Mouse (Mus musculus) stomach, embryonic 16.5 days (tissue): ENCODE measurements around the gene Scn8a. TPM values are rescaled to one million over a fixed set of nuclear protein-coding genes. Genes with fewer than 3 reads are reported as not detected.
A peak's percentile ranks its signal among the peaks of the same experiment; 100 is the strongest.

ENCODE experiments used
- ATAC-seq: fragments of 200-750 bp; cut with Nextera tagmentation; 2 replicates; pipeline ENCODE4 v1.8.0; 2017; ENCODE audit warnings: moderate number of reproducible peaks, moderate TSS enrichment; ENCODE audit not compliant: insufficient read depth, low FRiP score
- H3K27ac ChIP-seq: fragments of 300-500 bp; sonication (generic); 2 replicates; pipeline ENCODE4 v1.5.1; 2014; ENCODE audit warnings: low read length
- H3K27me3 ChIP-seq: fragments of 300-500 bp; sonication (generic); 2 replicates; pipeline ENCODE4 v1.6.1; 2014; ENCODE audit warnings: low read length, control low read depth, mixed read lengths; ENCODE audit not compliant: control insufficient read depth, insufficient read depth
- H3K36me3 ChIP-seq: fragments of 300-500 bp; sonication (generic); 2 replicates; pipeline ENCODE4 v1.6.1; 2014; ENCODE audit warnings: low read length; ENCODE audit not compliant: control insufficient read depth, insufficient read depth
- H3K4me1 ChIP-seq: fragments of 300-500 bp; sonication (generic); 2 replicates; pipeline ENCODE4 v1.6.1; 2014; ENCODE audit warnings: low read length, control low read depth, mixed read lengths; ENCODE audit not compliant: control insufficient read depth, insufficient read depth
- H3K4me2 ChIP-seq: fragments of 300-500 bp; sonication (generic); 2 replicates; pipeline ENCODE4 v1.6.1; 2014; ENCODE audit warnings: low read depth, low read length, mixed read lengths
- H3K4me3 ChIP-seq: fragments of 300-500 bp; sonication (generic); replicated peaks from 2 replicates; pipeline ENCODE4 v1.5.1; 2014; ENCODE audit warnings: mild to moderate bottlenecking, low read length
- H3K9ac ChIP-seq: fragments of 300-500 bp; sonication (generic); 2 replicates; pipeline ENCODE4 v1.6.1; 2014; ENCODE audit warnings: low read length
- H3K9me3 ChIP-seq: fragments of 300-500 bp; sonication (generic); replicated peaks from 2 replicates; pipeline ENCODE4 v1.6.1; 2016; ENCODE audit warnings: low read length, control low read depth; ENCODE audit not compliant: control insufficient read depth
- WGBS: fragments of 180-500 bp; shearing (Covaris S2); extraction: QIAGEN DNeasy Blood & Tissue Kit; methylation state at CpG from one replicate; pipeline ENCODE4 v1.1.7; 2014; 5-methylcytosine and 5-hydroxymethylcytosine counted together
- polyA plus RNA-seq: library from polyadenylated mRNA; unstranded; fragments of >200 nt; fragmentation: Nextera tagmentation; extraction: Ambion mirVana; gene quantifications from 2 replicates; pipeline ENCODE4 v1.2.1, GENCODE M21; 2015

The Scn8a gene
- polyA plus RNA-seq, 1 experiment from 2014 or later: 0.97 TPM

DNA sequence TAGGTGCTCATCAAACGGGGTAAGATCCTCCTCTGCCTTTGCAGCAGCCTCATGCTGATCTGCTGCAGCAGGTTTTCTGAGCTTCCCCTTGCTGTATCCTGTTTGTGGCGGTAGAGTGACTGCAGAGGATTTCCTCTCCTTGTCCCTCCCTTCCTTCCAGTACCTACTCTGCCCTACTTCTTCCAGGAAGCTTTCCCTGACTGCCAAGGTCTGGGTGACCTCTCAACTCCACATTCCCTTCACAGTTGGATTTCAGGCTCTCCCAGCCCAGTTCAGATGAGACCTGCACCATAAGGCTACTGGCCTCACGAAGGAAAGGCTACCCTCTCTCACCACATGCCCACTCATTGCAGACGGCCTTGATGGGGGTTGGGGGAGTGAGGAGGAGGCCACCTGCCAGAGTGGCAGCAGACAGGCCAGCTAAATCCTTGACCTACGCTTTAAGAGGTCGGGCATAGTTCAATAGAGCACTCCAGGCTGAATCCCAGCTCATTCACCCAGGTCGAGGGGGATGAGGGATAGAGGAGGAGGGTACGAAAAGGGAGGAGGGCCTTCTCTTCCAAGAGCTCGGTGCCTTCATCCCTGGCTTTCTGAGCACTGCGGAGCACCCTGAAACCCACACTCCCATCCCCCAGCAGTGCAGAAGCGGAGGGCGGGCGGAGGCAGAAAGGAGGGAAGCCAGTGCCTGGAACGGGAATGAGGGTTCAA lies 222.6 kb downstream of the Scn8a start:
- H3K9ac ChIP-seq: no peak overlapping the region
- H3K4me1 ChIP-seq: peaks cover 6% of the 10 kb centered on the region; the same call in 1 of the 2 replicates
- no peak overlapping the region; the same call in 1 of the 2 replicates for H3K27ac ChIP-seq
- H3K9me3 ChIP-seq: no peaks in the 10 kb centered on the region
- no peaks in the 10 kb centered on the region for H3K36me3 ChIP-seq
- no peak for ATAC-seq
- H3K4me3 ChIP-seq: no peak overlapping the region
- WGBS: 48% methylated on average over 14 of the region's 14 CpGs
- no peak overlapping the region for H3K4me2 ChIP-seq
- H3K27me3 ChIP-seq: no peaks in the 10 kb centered on the region

DNA sequence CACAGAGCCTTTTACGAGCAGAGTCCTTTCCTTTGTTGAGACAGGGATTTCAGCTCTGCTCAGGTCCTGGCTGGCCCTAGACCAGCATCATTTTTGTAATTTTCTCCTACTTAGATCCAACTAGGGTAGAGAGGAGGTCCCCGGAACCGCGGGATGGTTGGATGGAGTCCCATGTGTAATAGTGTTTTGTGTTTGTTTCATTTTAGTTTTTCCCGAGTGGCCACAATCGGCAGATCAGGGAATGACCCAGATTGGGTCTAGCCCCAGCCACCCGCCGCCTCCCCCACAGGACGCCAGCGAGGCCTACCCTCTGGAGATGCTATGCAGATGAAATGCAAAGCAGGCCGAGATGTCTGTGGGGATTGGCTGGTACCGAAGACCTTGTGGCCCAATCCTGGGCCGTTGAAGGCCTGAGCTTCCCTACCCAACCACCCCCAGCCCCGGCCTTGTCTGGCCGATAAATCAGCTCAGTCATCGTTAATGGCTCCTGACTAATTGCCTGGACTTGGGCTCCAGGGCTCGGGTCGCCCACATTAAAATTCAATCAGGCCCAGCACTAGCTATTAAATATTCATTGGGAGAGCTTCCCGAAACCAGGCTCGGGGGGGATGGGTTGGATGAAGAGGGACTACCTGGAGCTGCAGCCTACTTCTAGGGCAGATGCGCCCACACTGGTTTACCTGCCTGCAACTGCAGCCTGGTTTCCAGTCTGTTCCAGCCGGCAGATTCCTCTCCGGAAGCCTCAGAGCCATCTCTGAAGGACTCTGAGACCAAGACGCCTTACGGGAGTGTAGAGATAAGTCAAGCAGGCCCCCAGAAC lies 223.4 kb downstream of the Scn8a start:
- no peak overlapping the region; the same call in 1 of the 2 replicates for H3K27ac ChIP-seq
- peaks cover 10% of the 10 kb centered on the region; the same call in 1 of the 2 replicates for H3K4me1 ChIP-seq
- no peak overlapping the region for H3K4me3 ChIP-seq
- ATAC-seq: 0 out of 2 replicates have a peak, but pooled peaks have one; percentile 14
- no peaks in the 10 kb centered on the region for H3K27me3 ChIP-seq
- no peaks in the 10 kb centered on the region for H3K36me3 ChIP-seq
- no peak overlapping the region for H3K4me2 ChIP-seq
- WGBS: 34% methylated on average over 25 of the region's 25 CpGs
- H3K9me3 ChIP-seq: no peaks in the 10 kb centered on the region
- H3K9ac ChIP-seq: no peak overlapping the region

DNA sequence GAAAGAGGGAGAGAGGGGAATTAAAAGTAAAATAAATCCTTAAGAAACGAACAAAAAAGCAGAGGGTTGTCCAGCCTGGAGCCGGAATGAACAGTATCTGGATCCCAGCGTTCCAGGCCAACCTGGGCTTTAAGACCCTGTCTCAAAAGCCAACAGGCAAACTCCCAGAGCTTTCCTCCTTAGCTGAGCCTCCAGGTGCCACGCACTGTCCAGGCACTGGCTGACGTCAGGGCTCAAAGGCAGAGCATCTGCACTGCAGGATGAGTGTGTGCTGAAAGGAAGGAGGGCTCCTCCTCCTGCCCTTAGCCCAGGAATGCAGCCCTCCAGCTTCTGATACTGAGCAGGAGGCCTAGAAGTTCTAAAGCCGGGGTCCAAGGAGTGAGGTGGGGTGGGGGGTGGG lies 224.3 kb downstream of the Scn8a start:
- Histone ChIP-seq H3K4me2 (no peak overlapping the region), H3K27me3 (no peaks in the 10 kb centered on the region), H3K36me3 (no peaks in the 10 kb centered on the region), H3K9me3 (no peaks in the 10 kb centered on the region), H3K27ac (no peak overlapping the region), H3K9ac (no peak overlapping the region; the same call in 1 of the 2 replicates), H3K4me1 (peaks cover 13% of the 10 kb centered on the region; the same call in 1 of the 2 replicates), H3K4me3 (no peak overlapping the region)
- ATAC-seq: no peak
- WGBS: 50% methylated on average over 6 of the region's 6 CpGs

DNA sequence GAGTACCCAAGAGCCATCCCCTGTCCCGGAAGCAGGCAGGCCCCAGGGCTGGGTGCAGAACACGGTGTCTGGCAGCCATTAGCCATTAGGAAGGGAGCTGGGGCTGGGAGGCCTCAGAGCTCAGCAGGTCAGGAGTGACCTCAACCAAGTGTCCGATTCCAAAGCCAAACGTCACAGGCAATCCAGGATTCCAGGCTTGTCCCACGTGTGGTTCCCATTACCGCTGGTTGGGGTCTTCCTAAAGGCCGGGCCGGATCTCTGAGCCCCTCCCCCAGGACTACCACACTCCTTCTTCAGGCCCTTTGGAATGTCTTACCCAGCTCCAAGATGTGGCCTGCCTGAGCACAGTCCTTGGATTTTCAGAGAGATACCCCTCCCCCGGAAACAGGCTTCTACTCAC lies 225.3 kb downstream of the Scn8a start:
- no peak for ATAC-seq
- Histone ChIP-seq H3K27ac (no peak overlapping the region), H3K27me3 (no peaks in the 10 kb centered on the region), H3K9me3 (no peaks in the 10 kb centered on the region), H3K4me1 (peaks cover 13% of the 10 kb centered on the region; the same call in 1 of the 2 replicates), H3K36me3 (no peaks in the 10 kb centered on the region), H3K4me3 (no peak overlapping the region), H3K4me2 (no peak overlapping the region), H3K9ac (no peak overlapping the region)
- 67% methylated on average over 9 of the region's 9 CpGs for WGBS

DNA sequence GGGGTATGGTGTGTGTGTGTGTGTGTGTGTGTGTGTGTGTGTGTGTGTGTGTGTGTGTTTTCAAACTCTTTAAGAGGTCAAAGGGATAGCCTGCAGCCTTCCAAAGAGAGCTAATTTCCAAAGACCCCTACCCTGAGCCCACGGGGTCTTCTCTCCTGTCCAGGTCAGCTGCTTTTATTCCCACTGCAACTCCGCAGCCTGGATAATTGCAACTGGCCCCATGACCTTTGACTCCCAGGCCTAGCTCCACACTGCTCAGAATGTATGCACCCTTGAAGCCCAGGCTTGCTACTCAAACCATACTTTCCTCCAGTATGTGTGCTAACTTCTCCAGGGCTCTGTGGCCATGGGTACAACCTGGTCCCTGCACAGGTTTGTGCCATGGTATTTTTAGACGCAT lies 225.7 kb downstream of the Scn8a start:
- no peak overlapping the region for H3K27ac ChIP-seq
- WGBS: 74% methylated on average over 3 of the region's 3 CpGs
- ATAC-seq: no peak

More for the DNA sequence above, 225.7 kb downstream of the Scn8a start:
- Histone ChIP-seq H3K4me2 (no peak overlapping the region), H3K36me3 (no peaks in the 10 kb centered on the region), H3K4me1 (peaks cover 13% of the 10 kb centered on the region; the same call in 1 of the 2 replicates), H3K9me3 (no peaks in the 10 kb centered on the region), H3K4me3 (no peak overlapping the region), H3K9ac (no peak overlapping the region), H3K27me3 (no peaks in the 10 kb centered on the region)

Other genes with a start within 250 kb of the Scn8a start
- 40.6 and 51.8 TPM in 2 replicates for gene Smagp, start 232.9 kb upstream of the Scn8a start, polyA plus RNA-seq
- 6.0 and 6.3 TPM in 2 replicates for gene Bin2, start 200.3 kb upstream of the Scn8a start, polyA plus RNA-seq
- gene Cela1, start 181.9 kb upstream of the Scn8a start, polyA plus RNA-seq: 250 and 388 TPM in 2 replicates
- gene Galnt6, start 140.5 kb upstream of the Scn8a start, polyA plus RNA-seq: 6.9 and 8.7 TPM in 2 replicates
- 3.9 and 4.7 TPM in 2 replicates for gene Slc4a8, start 108.1 kb upstream of the Scn8a start, polyA plus RNA-seq
- not detected in 2 replicates for gene Gm47841, start 177.5 kb downstream of the Scn8a start, polyA plus RNA-seq
- gene Fignl2, start 208.7 kb downstream of the Scn8a start, polyA plus RNA-seq: 0.05 and 0.10 TPM in 2 replicates
- gene Ankrd33, start 245.9 kb downstream of the Scn8a start, polyA plus RNA-seq: not detected in 2 replicates